Mouse (Mus musculus): ENCODE data around the gene Dennd5a. TPM values are rescaled to one million over a fixed set of nuclear protein-coding genes. Genes with fewer than 3 reads are reported as not detected.

Gene Dennd5a
- 121 and 134 TPM in 2 replicates for polyA plus RNA-seq (2012; rRNA removed)

GRCm38 (mm10) chr7:109959716-109960612, at the start of gene Dennd5a:
Dennd5a (minus strand) TSS chr7:109960470.

GRCm38 (mm10) chr7:109986775-109987174, 26.5 kb upstream of the Dennd5a start, which contains the start of gene Tmem41b:
Tmem41b (minus strand) TSS chr7:109986929.

DNA sequence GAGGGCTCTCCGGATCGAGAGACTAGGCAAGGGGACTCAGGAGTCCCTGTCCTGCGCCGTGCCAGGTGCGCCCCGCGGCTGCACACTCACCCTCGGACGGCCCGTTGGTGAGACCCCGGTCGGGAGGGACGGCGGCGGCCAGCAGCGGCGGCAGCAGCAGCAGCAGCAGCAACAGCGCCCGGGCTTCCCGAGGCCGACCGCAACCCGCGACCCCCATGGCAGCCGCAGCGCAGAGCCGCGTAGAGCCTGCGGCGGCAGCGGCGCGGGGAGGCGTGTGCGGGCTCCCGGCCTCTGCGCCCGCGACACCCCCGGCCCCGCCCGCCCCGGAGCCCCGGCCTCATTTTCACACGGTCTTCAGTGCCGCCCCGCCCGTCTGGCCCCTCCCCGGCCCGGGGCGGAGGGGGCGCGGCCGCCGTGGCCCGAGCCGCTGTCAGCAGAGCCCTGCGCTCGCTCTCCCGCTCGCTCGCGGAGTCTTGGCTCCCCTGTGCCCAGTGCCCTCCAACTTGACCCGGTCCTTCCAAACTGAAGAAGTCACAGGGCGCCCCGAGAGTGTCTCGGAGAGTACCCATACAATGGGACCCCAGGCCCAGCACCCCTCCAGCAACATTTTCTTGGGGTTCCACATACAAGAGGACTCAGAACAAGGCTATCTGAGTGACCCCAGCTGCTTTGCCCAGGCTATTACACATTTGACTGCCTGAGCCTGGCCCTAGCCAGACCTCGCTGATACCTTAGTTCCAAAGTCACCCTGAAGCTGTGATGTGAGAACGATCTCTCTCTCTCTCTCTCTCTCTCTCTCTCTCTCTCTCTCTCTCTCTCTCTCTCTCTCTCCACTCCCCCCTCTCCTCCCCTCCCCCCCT, 94.7 kb downstream of the Dennd5a start, which contains the start of gene Scube2:
TSS of gene Scube2 (minus strand) at position 310 of the 860 bp plus-strand sequence.

Other genes with a start within 250 kb of the Dennd5a start
- gene BC051019, start 236.6 kb downstream of the Dennd5a start, polyA plus RNA-seq (2012; rRNA removed): 0.24 and 0.47 TPM in 2 replicates
- 0.09 and 0.19 TPM in 2 replicates for gene Ascl3, start 228.7 kb downstream of the Dennd5a start, polyA plus RNA-seq (2012; rRNA removed)
- gene Tmem9b, start 207.6 kb downstream of the Dennd5a start, polyA plus RNA-seq (2012; rRNA removed): 59.1 and 59.7 TPM in 2 replicates
- 3.2 and 3.3 TPM in 2 replicates for gene Nrip3, start 178.4 kb downstream of the Dennd5a start, polyA plus RNA-seq (2012; rRNA removed)
- gene Scube2, start 94.8 kb downstream of the Dennd5a start, polyA plus RNA-seq (2012; rRNA removed): 0.58 and 1.4 TPM in 2 replicates
- 43.3 and 46.8 TPM in 2 replicates for gene Tmem41b, start 26.5 kb upstream of the Dennd5a start, polyA plus RNA-seq (2012; rRNA removed)
- 50.1 and 57.8 TPM in 2 replicates for gene Ipo7, start 57.8 kb upstream of the Dennd5a start, polyA plus RNA-seq (2012; rRNA removed)
- gene Zfp143, start 100.7 kb upstream of the Dennd5a start, polyA plus RNA-seq (2012; rRNA removed): 22.7 and 23.2 TPM in 2 replicates
- gene Wee1, start 161.6 kb upstream of the Dennd5a start, polyA plus RNA-seq (2012; rRNA removed): 14.5 and 16.2 TPM in 2 replicates